Mouse (Mus musculus): ENCODE data around the gene Ppme1.

DNA sequence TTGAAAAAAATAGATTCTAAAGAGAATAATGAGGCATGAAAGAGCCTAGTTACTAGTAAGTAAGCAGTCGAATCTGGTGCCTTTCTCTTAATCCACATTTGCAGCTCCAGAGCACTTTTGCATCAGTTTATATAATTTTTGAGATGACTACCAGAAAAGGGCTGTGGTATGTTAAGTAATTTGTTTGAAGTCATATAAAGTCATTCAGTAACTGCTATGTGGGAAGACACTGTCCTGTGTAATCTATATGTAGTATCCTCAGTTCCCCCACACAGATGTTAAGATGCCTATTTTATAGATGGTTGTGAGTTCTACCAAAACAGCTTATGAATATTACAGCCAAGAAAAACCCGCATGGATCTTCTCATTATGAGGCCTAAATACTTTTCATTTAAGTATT is 6.2 kb upstream of the Ppme1 start:
- TF ChIP-seq POLR2A (IDR thresholded peaks at IDR 0.05; ENCODE audit: control insufficient read depth in 1 of 2, insufficient read depth in 1 of 2, low read depth in 1 of 2, low read length in 2 of 2, poor library complexity in 1 of 2) (no peak), CTCF (IDR thresholded peaks at IDR 0.05 in 2 of 3, conservative IDR thresholded peaks at IDR 0.05 in 1 of 3; ENCODE audit: control insufficient read depth in 1 of 3, insufficient read depth in 1 of 3, low read depth in 2 of 3, low read length in 3 of 3, poor library complexity in 1 of 3, severe bottlenecking in 1 of 3) (no peak), ETS1 (IDR thresholded peaks at IDR 0.05; ENCODE audit: low read depth, low read length) (no peak), GATA1 (IDR thresholded peaks at IDR 0.05; ENCODE audit: low read depth, low read length) (no peak), SMC3 (IDR thresholded peaks at IDR 0.05; ENCODE audit: low read depth, low read length) (no peak), TCF12 (IDR thresholded peaks at IDR 0.05; ENCODE audit: low read depth, low read length) (no peak), EP300 (IDR thresholded peaks at IDR 0.05; ENCODE audit: low read depth in 1 of 2, low read length in 2 of 2) (no peak), ZMIZ1 (IDR thresholded peaks at IDR 0.05; ENCODE audit: low read depth, low read length) (no peak), GABPA (IDR thresholded peaks at IDR 0.05; ENCODE audit: low read depth, low read length) (no peak), TBP (IDR thresholded peaks at IDR 0.05; ENCODE audit: low read depth, low read length) (no peak), E2F4 (IDR thresholded peaks at IDR 0.05; ENCODE audit: borderline replicate concordance, low read depth, low read length) (no peak), USF1 (IDR thresholded peaks at IDR 0.05; ENCODE audit: low read depth, low read length) (no peak), RCOR1 (IDR thresholded peaks at IDR 0.05; ENCODE audit: low read depth, low read length) (no peak), MYC (IDR thresholded peaks at IDR 0.05; ENCODE audit: low read depth, low read length) (no peak)

All from MEL (cell line).